Mouse (Mus musculus): ENCODE results near the gene Gm21987. TPM values are rescaled to one million over a fixed set of nuclear protein-coding genes. Genes with fewer than 3 reads are reported as not detected.
"Not testable (repeated sequence)": the region's sequence is repeated elsewhere in the genome, so short reads cannot be mapped to it uniquely, and the experiment has no call there.

Gene Gm21987
- total RNA-seq (2021) = 1 to 10 TPM in 1 of 2 experiments, not detected in 1; 1.2 TPM
- long read RNA-seq, experiment 1 = 0 reads
- long read RNA-seq, experiment 2 = 0 reads

DNA sequence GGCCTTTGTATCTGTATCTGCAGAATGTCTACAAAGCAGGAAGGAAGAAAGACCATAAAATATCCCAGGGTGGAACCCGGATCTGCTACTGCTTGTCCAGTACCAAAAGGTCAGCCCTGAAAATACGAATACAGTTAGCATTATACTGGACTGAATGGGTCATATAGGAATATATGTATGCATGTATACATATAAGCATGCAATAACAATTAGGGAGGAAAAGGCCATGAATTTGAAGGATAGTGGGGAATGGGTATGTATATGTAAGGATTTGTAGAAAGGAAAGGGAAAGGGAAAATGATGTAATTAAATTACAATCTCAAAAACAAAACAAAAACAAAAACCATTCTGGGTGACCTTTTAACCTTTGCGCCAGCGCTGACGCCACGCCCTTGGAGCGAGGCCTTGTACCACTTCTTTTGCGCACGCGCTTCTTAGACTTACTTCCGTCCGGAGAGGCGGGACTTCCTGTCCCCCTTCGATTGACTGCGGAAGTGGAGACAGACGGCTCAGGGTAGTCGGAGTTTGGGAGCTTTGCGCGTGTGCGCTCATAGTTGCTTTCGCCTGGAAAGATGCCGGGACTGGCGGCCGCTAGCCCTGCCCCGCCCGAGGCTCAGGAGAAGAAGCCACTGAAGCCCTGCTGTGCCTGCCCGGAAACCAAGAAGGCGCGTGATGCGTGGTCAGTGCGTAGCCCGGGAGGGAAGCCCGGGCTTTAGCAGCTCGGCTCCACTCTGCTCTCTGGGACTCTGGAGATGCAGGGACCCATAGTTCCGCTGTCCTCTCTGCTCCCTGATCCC lies at the start of gene Gm21987, which contains the start of gene Cox17:
Gene Gm21987, plus strand, starts transcription at position 512 of the 797 bp plus-strand sequence.
Gene Cox17, plus strand, starts transcription at position 463 of the 797 bp plus-strand sequence.
- intact Hi-C loops (cut with DNase I) = no loop called here
- DNase-seq = peak; percentile 91 to 94

DNA sequence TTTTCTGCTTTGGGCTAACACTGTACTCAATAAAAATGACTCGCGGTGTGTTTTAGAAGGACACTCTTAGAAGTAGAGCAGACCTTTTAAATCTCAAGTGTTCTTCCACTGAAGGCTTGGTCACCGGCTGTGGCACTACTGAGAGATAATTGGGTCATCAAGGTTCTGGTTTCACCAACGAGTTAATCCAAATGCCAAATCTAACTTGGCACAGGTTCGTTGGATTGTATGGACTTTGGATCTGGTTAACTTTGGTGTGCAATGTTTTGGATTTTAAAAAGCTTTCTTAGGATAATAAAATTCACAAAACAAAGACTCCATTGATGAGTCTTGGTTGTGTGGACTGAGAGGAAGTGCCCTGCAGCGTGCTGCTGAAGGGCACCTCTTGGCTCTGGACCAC lies 48.4 kb upstream of the Gm21987 start:
- DNase-seq = no peak
- intact Hi-C loops (cut with DNase I) = no loop called here

DNA sequence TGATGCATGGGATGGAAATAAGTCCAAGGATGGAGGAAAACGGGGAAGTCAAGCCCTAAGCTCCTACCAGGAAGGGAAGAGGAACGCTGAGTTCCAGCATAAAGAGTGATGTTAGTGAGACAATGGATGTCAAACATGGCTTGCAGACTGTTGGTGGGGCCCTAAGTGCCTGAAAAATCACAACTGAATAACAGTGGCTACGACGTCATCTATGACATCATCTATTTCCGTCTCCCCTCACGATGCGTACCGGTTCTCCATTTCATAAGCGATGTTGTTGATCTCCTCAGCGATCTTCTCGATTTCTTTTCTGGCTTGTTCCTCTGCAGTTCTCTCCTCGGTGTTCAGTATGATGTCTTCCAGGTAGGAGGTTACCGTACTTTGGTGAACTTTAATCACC lies 44.5 kb upstream of the Gm21987 start:
- no peak for DNase-seq
- intact Hi-C loops (cut with DNase I) = no loop called here

DNA sequence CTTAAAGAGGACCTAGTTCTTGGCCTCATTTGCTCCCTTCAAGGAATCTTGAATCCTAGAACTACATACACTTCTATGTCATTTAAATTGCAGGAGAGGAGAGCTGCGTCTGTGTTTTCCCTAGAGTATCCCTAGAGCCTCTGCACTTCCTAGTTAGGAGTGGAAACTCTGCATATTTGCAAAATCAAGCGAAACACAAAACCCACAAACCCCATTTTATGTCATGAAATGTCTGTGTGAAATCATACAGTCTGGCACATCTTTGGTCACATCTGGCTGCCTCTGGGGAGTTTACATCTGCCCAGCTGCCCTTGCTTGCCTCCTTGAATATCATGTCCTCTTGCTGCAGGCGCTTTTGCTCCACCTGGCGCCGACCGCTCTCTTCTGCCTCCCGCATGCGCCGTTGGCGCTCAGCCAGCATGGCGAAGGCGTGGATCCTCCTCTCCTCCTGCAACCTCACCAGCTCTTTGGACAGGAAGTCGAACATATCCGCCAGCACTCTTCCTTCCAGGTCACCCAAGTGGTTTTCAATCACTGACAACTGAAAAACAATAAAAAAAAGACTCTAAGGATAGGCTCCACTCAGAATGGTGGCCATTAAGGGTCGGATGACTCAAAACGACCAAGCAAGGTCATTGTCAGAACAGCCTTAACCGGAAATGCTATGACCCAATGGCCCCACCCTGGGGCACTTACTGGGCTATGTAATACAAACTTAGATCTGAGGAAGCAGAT lies 42.2 kb upstream of the Gm21987 start:
- DNase-seq = peak; percentile 34 to 42
- intact Hi-C loops (cut with DNase I) = no loop called here

DNA sequence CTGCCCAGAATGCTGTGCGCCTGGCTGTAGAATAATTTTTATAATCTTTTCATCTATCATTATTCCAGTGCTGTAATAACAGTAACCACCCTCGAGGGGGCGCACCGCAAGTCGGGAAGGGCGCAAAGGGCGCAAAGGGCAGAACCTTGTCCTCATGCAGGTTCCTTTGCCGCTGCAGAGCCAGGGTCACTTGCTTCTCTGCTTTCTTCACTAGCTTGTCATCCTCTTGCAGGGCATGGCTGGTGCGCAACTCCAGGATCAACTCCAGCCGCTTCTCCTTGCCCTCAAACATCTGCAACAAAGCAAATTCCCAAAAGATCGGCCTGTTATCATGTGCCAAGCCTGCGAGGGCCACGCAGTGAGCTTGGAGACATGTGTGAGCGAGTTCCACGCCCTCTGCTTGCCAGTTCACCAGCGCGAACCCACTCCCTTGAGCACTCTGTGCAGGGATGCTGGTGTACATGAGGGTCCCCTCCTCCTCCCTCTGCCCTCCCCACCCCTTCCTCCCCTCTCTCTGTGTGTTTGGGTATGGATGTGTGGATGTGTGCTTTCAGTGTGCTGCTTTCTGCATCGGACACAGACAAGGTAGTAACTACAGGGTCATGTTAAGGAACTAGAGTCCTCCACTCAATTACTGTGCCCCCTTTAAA lies 40.1 kb upstream of the Gm21987 start:
- DNase-seq = peak in 1 of 2 experiments; percentile 19
- intact Hi-C loops (cut with DNase I) = no loop called here

DNA sequence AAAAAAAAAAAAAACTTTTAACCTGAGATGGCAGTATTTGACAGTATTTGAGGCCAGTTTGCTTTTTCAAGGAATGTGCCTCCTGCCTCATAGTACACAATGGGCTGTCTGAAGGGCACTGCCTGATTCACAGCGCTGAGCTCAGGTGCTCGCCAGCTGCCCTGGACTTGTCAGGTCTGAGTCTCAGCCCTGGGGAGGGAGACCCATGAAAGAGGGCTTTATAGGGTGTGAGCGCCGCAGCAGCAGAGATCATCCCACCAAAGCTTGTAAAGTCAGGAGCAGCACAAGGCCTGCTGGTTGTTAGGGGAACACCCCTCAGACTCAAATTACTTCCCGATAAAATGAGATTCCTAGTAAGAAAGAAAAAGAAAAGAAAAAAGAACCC lies 39.6 kb upstream of the Gm21987 start:
- intact Hi-C loops (cut with DNase I) = no loop called here
- no peak for DNase-seq

DNA sequence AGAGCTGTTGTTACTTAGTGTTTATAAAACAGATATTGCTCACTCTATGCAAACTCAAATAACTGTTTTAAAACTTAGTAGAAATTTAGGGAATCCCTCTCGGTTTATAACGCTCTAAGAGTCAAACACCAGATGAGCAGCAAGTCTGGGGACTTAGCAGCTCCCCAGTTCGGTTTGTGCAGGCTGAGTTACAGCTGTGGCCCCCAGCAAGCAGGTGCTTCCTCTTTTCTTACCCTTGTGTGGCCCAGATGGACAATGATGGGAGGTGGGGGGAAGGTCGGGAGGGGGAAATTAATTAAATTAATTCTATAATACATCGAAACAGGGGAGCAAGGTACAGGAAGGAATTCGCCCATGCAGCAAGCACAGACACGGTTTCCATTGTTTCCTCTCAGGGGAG lies 39.2 kb upstream of the Gm21987 start:
- DNase-seq = no peak
- intact Hi-C loops (cut with DNase I) = no loop called here

DNA sequence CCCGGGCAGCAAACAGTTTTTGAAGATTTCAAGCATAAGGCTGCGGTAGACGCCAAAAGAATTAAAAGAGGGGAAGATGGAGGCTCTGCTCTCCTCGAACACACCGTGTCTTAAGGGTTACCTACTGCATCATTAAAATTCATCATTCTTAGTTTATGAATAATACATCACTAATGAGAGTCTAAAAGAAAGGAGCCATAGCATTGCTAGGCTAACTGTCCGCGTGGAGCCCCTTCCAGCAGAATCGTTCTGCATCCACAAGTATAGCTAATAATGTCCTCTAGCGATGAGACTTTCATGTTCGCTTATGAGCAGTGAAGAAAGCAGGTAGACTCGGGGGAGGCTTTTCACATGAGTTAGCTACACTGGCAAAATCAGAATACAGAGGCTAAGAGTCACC lies 38.6 kb upstream of the Gm21987 start:
- intact Hi-C loops (cut with DNase I) = no loop called here
- DNase-seq = no peak

DNA sequence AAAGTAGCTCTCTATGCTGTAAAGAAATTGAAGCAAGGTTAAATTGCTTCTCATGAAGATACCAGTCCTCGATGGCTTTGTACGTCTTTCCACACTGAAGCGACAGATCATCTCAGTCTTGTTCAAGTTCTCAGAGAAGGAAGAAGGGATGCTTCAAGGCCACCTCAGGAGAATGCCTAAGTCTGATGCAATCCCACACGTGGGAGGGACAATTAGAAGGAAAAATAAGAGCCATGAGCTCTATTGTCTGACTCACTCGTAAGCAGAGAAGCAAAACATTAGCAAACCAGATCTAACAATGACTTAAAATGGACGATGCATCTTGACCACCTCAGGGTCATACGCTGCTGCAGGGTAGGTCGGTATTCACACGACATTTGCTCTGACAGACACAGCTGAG lies 28.3 kb upstream of the Gm21987 start:
- no peak for DNase-seq

DNA sequence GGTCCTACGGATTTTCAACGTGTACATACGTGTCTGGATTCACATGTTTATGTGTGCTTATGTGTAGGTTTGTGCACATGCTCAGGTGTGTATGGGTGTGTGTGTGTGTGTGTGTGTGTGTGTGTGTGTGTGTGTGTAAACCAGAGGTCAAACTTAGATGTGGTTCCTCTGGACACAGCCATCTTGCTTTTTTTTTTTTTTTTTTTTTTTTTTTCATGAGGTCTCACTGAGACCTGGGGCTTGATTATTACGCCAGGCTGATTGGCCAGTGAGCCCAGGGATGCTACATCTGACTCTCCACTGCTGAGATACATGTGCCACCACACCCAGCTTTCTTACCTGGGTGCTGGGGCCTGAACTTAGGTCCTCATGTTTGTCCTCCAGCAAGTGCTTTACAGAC lies 27.8 kb upstream of the Gm21987 start:
- DNase-seq = no peak
- intact Hi-C loops (cut with DNase I) = no loop called here

More for the DNA sequence above, 28.3 kb upstream of the Gm21987 start:
- intact Hi-C loops (cut with DNase I) = no loop called here

DNA sequence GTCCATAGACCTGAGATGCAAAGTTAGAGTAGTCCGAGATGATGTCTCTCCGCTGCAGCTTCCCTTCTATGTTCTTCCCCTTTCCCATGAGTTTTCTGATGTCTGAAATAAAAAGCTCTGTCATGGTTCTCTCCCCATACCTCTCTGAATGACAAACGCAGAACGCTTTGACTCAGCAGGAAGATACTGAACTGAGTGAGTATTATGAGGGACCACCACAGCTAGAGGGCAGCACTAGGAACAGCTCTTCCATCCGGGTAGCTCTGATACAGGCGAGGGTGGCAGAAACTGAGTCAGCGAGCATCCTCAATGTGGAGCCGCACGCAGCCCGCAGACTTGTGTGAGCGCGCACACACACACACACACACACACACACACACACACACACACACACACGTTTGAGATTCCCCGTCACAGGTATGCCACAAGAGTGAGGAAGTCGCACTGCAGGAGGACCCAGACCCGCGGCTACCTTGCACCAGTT lies 25.3 kb upstream of the Gm21987 start:
- peak; percentile 17 to 52 for DNase-seq

DNA sequence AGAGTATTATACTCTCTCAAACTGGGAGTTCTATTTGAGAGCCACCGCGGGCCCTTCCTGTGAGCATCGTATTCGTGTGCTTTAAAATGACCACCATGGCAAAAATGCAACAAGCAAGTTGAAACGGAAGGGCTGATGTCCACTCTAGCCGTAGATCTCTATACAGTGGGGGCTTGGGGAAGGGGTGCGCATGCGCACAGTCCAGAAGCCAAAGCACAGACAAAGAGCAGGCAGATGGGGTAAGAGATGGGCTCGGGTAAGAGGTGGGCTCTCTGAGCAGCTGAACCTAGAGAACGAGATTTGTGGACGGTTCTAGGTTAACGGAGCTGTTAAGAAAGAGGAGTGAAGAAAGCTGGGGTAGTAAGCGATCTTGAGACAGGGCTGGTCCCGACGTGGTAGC lies 22.5 kb upstream of the Gm21987 start:
- DNase-seq = no peak
- intact Hi-C loops (cut with DNase I) = no loop called here

More for the DNA sequence above, 25.3 kb upstream of the Gm21987 start:
- intact Hi-C loops (cut with DNase I) = no loop called here

DNA sequence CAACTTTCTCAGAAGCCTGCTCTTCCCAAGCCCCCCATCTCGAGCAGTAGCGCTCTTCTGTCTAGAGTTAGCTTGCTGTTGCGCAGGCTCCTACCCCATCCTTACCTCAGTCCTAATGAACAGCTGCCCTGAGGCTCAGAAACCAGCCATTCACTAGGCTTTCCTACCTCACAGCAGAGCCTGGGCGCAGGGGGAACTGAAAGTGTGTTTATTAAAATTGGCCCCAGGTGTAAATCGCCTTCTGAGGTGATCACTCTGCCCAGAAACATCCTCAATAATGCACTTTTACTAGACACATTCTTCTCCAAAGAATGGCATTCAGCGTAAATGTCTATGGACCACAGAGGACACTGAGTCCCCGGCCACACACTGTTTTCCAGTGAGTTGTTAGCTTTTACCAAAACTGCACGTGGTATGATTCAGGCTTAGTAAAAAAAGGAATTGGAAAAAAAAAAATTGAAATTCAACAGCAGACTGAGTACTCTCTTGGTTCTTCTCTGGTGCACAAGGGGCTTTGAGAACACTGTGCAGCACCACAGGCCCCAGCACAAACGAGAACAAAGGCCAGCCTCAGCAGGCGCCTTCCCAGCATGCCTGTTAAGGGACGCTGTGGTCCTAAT lies 20.0 kb upstream of the Gm21987 start:
- DNase-seq = no peak
- intact Hi-C loops (cut with DNase I) = no loop called here

DNA sequence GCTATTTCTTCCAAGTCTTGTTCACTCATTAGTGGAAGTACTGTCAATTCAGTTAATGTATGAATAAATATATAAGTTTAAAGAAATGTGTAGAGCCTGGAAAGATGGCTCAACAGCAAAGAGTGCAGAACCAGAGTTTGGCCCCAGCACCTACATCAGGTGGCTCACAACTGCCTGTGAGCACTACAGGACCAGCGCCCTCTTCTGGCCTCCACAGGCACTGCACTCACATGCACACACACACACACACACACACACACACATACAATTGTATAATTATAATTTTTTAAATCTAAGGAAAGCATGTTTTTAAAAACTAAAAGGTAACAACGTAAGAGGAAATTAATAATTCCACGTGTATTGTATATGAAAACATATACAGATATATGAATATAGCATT lies 17.5 kb upstream of the Gm21987 start:
- DNase-seq = no peak
- intact Hi-C loops (cut with DNase I) = no loop called here

DNA sequence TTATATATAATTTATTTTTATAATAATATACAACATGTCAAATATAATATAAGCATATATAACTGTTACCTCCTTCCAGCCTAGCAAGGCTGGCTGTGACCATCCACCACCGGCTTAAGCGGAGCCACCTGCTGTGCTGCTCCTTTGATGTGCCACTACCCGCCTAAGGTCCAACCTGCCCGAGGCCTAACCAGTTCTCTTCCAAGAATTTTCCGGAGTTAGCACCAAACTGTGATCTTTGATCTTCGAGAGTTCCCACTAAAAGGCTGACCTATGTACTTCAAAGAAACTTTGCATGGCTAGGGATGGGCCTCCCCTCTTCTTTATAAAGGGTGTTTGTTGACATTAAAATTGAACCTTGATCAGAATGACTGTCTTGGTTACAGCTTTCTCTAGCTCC lies 12.4 kb upstream of the Gm21987 start:
- DNase-seq = no peak
- intact Hi-C loops (cut with DNase I) = no loop called here

DNA sequence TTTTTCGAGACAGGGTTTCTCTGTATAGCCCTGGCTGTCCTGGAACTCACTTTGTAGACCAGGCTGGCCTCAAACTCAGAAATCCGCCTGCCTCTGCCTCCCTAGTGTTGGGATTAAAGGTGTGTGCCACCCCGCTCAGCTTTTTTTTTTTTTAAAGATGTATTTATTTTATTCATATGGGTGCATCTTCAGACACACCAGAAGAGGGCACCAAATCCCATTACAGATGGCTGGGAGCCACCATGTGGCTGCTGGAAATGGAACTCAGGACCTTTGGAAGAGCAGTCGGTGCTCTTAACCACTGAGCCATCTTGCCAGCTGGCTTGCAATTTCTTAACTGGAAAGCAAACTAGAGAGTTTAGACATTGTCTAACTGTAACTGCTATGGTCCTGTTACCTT lies 8.8 kb upstream of the Gm21987 start:
- intact Hi-C loops (cut with DNase I); DNase-seq: not testable (repeated sequence)

DNA sequence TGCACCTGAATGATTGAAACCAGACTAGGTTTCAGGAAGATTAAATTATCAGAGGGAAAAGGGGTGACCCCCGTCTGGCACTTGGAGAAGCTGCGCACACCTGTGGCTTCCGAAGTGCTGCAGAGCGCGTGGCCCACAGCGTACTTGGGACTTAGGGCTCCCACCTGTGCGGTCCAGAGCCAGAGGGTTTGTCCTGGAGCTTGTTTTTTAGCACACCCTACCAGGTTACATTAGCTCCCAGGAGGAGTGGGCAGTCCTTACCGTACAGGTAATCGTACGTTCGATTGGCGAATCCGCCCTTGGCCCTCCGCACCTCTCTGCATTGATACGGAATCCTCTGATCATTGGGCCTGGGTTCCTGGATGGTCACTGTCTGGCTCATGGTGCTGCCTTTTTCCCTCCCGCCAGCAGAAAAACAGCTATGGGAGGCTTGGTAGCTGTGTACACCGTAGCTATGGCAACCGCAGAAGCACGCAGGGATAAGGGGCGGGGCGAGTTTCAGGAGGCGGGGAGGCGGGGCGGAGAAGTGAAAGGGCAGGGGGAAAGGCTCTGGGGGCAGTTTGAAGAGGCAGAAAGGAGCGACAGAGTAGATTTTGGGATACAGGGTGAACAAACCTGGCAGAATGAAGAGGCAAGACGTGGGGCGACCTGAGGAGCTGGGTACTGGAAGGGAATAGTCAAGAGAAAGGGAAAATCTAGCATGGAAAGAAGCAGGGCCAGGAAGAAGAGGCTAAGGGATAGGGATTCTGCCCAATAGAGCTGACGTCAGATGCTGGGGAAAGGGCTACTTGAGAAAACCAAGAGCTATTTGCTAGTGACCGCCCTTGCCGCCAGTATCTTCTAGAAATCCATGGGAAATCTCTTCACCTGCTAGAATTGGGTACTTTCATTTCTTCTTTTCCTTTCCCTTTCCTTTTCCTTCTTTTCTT lies 5.2 kb upstream of the Gm21987 start, which contains the start of gene Maats1:
Gene Maats1, minus strand, starts transcription at position 748 of the 929 bp plus-strand sequence.
- intact Hi-C loops (cut with DNase I) = no loop called here
- peak; percentile 76 to 82 for DNase-seq

DNA sequence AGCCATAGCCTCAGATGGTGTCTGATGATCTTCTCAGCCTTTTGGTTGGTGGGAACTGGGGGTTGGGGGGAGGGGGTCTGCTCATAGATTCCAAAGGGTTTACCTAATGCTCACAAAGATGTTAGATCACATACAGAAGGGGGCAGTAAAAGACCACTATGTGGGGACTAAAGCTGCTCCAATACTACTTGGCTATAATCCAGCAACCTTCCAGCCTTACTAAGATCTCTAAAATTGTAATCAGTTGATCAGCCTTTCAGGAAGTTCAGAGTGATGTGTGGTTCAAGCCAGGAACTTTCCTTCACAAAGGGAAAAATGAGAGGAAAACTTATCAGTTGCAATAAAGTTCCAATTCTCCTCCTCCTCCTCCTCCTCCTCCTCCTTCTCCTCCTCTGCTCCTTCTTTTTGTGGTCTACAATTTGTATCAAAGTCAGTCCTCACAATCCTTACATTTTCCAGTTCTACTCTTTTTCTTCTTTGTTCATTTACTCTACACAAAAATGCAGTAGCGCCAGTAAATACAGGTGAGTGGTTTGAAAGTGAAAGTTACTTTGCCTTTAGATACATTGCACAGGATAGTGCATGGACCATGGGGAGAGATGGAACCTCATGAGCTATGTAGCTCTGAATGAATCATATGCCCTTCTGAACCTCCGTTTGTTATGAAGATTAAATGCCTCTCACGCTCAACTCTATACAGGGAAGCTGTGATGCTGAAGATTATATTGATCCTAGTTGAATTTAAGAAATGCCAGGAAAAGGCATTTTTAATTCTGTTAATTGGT lies 1.7 kb upstream of the Gm21987 start:
- DNase-seq = no peak
- intact Hi-C loops (cut with DNase I) = loop anchor here (1.0 to 2.0 kb wide), 2 partner anchors 140 to 161 kb away; no protein-coding TSS in a partner anchor

DNA sequence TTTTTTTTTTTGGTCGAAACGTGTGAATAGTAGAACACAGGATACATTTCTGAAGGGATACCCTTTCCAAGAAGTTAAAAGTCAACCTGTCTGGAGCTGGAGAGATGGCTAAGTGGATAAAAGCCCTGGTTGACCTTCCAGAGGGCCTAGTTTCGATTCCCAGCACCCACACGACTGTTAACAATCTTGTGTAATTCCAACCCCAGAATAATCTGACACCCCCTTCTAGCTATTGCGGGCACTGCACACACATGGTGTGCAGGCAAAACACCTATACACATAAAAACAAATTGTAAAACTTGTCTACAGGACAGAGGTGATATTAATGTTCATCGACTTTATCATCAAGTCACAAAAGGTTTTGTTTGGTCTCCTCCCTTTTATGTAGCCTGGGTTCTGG lies 748 bp downstream of the Gm21987 start:
- intact Hi-C loops (cut with DNase I) = no loop called here
- DNase-seq = no peak
